Mouse (Mus musculus): ENCODE data around the gene Cyp2c23. TPM values are rescaled to one million over a fixed set of nuclear protein-coding genes. Genes with fewer than 3 reads are reported as not detected.

Cyp2c23 gene
- polyA plus RNA-seq, 1 experiment from 2014 or later, result not detected

- Histone ChIP-seq H3K9ac (no peak overlapping the region), H3K27ac (no peak overlapping the region), H3K4me3 (no peak overlapping the region), H3K27me3 (replicated peaks) (no peaks in the 10 kb centered on the region), H3K36me3 (replicated peaks) (no peaks in the 10 kb centered on the region), H3K9me3 (no peaks in the 10 kb centered on the region), H3K4me2 (no peak overlapping the region), H3K4me1 (no peaks in the 10 kb centered on the region)
- 89% methylated on average over 11 of the region's 11 CpGs for WGBS
- no peak for ATAC-seq (replicated peaks)
Measured at GRCm38 (mm10) chr19:43960014-43960413, 69.0 kb downstream of the Cyp2c23 start.

GRCm38 (mm10) chr19:43959162-43959561 is 69.8 kb downstream of the Cyp2c23 start:
- Histone ChIP-seq H3K4me3 (no peak overlapping the region), H3K4me1 (no peaks in the 10 kb centered on the region), H3K4me2 (no peak overlapping the region), H3K9me3 (no peaks in the 10 kb centered on the region), H3K36me3 (replicated peaks) (no peaks in the 10 kb centered on the region), H3K9ac (no peak overlapping the region), H3K27me3 (replicated peaks) (no peaks in the 10 kb centered on the region), H3K27ac (no peak overlapping the region)
- no peak for ATAC-seq (replicated peaks)
- WGBS, result 34% methylated on average over 2 of the region's 2 CpGs

GRCm38 (mm10) chr19:43957881-43958280 is 71.1 kb downstream of the Cyp2c23 start:
- H3K9ac ChIP-seq, result no peak overlapping the region
- no peak overlapping the region for H3K4me3 ChIP-seq
- no peaks in the 10 kb centered on the region for H3K9me3 ChIP-seq
- H3K27me3 ChIP-seq (replicated peaks), result no peaks in the 10 kb centered on the region
- ATAC-seq (replicated peaks), result no peak
- H3K36me3 ChIP-seq (replicated peaks), result no peaks in the 10 kb centered on the region
- no peaks in the 10 kb centered on the region for H3K4me1 ChIP-seq
- H3K4me2 ChIP-seq, result no peak overlapping the region
- 70% methylated on average over 4 of the region's 4 CpGs for WGBS
- no peak overlapping the region for H3K27ac ChIP-seq

- H3K36me3 ChIP-seq (replicated peaks), result no peaks in the 10 kb centered on the region
- H3K4me1 ChIP-seq, result no peaks in the 10 kb centered on the region
- no peak for ATAC-seq (replicated peaks)
- H3K9ac ChIP-seq, result no peak overlapping the region
- 26% methylated on average over 4 of the region's 4 CpGs for whole genome bisulfite sequencing
- no peak overlapping the region for H3K27ac ChIP-seq
- no peaks in the 10 kb centered on the region for H3K9me3 ChIP-seq
- no peak overlapping the region for H3K4me2 ChIP-seq
- no peaks in the 10 kb centered on the region for H3K27me3 ChIP-seq (replicated peaks)
- no peak overlapping the region for H3K4me3 ChIP-seq
Measured at GRCm38 (mm10) chr19:43957402-43957801, 71.6 kb downstream of the Cyp2c23 start.

- H3K4me2 ChIP-seq, result no peak overlapping the region
- no peaks in the 10 kb centered on the region for H3K36me3 ChIP-seq (replicated peaks)
- H3K4me3 ChIP-seq, result no peak overlapping the region
- H3K9ac ChIP-seq, result no peak overlapping the region
- no peak for ATAC-seq (replicated peaks)
- no peaks in the 10 kb centered on the region for H3K27me3 ChIP-seq (replicated peaks)
- no peak overlapping the region for H3K27ac ChIP-seq
- H3K9me3 ChIP-seq, result no peaks in the 10 kb centered on the region
- 83% methylated on average over 5 of the region's 5 CpGs for WGBS
- no peaks in the 10 kb centered on the region for H3K4me1 ChIP-seq
Measured at GRCm38 (mm10) chr19:43955266-43955665, 73.7 kb downstream of the Cyp2c23 start.

Other genes starting within 250 kb of the Cyp2c23 start
- 0.04 and 0.06 TPM in 2 replicates for gene Abcc2, start 247.0 kb downstream of the Cyp2c23 start, polyA plus RNA-seq (2015; fragmentation: Nextera tagmentation; extraction: Ambion mirVana)
- 8.1 and 8.8 TPM in 2 replicates for gene Dnmbp, start 89.0 kb downstream of the Cyp2c23 start, polyA plus RNA-seq (2015; fragmentation: Nextera tagmentation; extraction: Ambion mirVana)
- gene Cpn1, start 42.7 kb downstream of the Cyp2c23 start, polyA plus RNA-seq (2015; fragmentation: Nextera tagmentation; extraction: Ambion mirVana), result 0.26 and 0.41 TPM in 2 replicates
- 22.6 and 23.3 TPM in 2 replicates for gene Erlin1, start 40.6 kb upstream of the Cyp2c23 start, polyA plus RNA-seq (2015; fragmentation: Nextera tagmentation; extraction: Ambion mirVana)
- 61.7 and 68.0 TPM in 2 replicates for gene Chuk, start 78.3 kb upstream of the Cyp2c23 start, polyA plus RNA-seq (2015; fragmentation: Nextera tagmentation; extraction: Ambion mirVana)
- gene Cwf19l1, start 106.7 kb upstream of the Cyp2c23 start, polyA plus RNA-seq (2015; fragmentation: Nextera tagmentation; extraction: Ambion mirVana), result 29.6 and 37.4 TPM in 2 replicates
- gene Bloc1s2, start 117.2 kb upstream of the Cyp2c23 start, polyA plus RNA-seq (2015; fragmentation: Nextera tagmentation; extraction: Ambion mirVana), result 143 and 159 TPM in 2 replicates
- gene Pkd2l1, start 163.2 kb upstream of the Cyp2c23 start, polyA plus RNA-seq (2015; fragmentation: Nextera tagmentation; extraction: Ambion mirVana), result 0.06 TPM in 2 replicates
- gene Scd3, start 174.1 kb upstream of the Cyp2c23 start, polyA plus RNA-seq (2015; fragmentation: Nextera tagmentation; extraction: Ambion mirVana), result 5.7 TPM in 2 replicates